Mouse (Mus musculus) embryonic facial prominence, embryonic 15.5 days (tissue): ENCODE measurements around the gene Sfrp2. TPM values are rescaled to one million over a fixed set of nuclear protein-coding genes. Genes with fewer than 3 reads are reported as not detected.

ENCODE experiments used
- ATAC-seq: fragments of 200-750 bp; cut with Nextera tagmentation; 2 replicates; pipeline ENCODE4 v1.8.0; 2017; ENCODE audit warnings: low read depth, moderate TSS enrichment; ENCODE audit not compliant: insufficient number of reproducible peaks, low FRiP score, low TSS enrichment
- H3K27ac ChIP-seq: fragments of 300-500 bp; sonication (generic); replicated peaks from 2 replicates; pipeline ENCODE4 v1.5.1; 2015; ENCODE audit warnings: mild to moderate bottlenecking, inconsistent platforms
- H3K27me3 ChIP-seq: fragments of 300-500 bp; sonication (generic); 2 replicates; pipeline ENCODE4 v1.6.1; 2015; ENCODE audit warnings: inconsistent platforms
- H3K36me3 ChIP-seq: fragments of 300-500 bp; sonication (generic); 2 replicates; pipeline ENCODE4 v1.6.1; 2015; ENCODE audit warnings: mild to moderate bottlenecking, inconsistent platforms
- H3K4me1 ChIP-seq: fragments of 300-500 bp; sonication (generic); 2 replicates; pipeline ENCODE4 v1.6.1; 2015; ENCODE audit warnings: inconsistent platforms
- H3K4me2 ChIP-seq: fragments of 300-500 bp; sonication (generic); replicated peaks from 2 replicates; pipeline ENCODE4 v1.6.1; 2015; ENCODE audit warnings: mild to moderate bottlenecking, inconsistent platforms
- H3K4me3 ChIP-seq: fragments of 300-500 bp; sonication (generic); replicated peaks from 2 replicates; pipeline ENCODE4 v1.5.1; 2015; ENCODE audit warnings: mild to moderate bottlenecking, inconsistent platforms
- H3K9ac ChIP-seq: fragments of 300-500 bp; sonication (generic); 2 replicates; pipeline ENCODE4 v1.6.1; 2015; ENCODE audit warnings: inconsistent platforms
- H3K9me3 ChIP-seq: fragments of 300-500 bp; sonication (generic); replicated peaks from 2 replicates; pipeline ENCODE4 v1.6.1; 2016; ENCODE audit warnings: inconsistent platforms
- WGBS: fragments of 180-500 bp; shearing (Covaris S2); methylation state at CpG from one replicate; pipeline ENCODE4 v1.1.7; 2015; 5-methylcytosine and 5-hydroxymethylcytosine counted together
- polyA plus RNA-seq: library from polyadenylated mRNA; unstranded; fragments of >200 nt; fragmentation: Nextera tagmentation; extraction: Ambion mirVana; gene quantifications from 2 replicates; pipeline ENCODE4 v1.2.1, GENCODE M21; 2015

Sfrp2 gene
- polyA plus RNA-seq, 1 experiment from 2014 or later, result 676 TPM

DNA sequence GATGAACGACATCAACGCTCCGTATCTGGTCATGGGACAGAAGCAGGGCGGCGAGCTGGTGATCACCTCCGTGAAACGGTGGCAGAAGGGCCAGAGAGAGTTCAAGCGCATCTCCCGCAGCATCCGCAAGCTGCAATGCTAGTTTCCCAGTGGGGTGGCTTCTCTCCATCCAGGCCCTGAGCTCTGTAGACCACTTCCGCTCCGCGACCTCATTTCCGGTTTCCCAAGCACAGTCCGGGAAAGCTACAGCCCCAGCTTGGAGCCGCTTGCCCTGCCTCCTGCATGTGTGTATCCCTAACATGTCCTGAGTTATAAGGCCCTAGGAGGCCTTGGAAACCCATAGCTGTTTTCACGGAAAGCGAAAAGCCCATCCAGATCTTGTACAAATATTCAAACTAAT lies 7.2 kb downstream of the Sfrp2 start:
- no peak overlapping the region for H3K9ac ChIP-seq
- H3K27ac ChIP-seq, result no peak overlapping the region
- peaks cover 26% of the 10 kb centered on the region for H3K36me3 ChIP-seq
- H3K9me3 ChIP-seq, result no peaks in the 10 kb centered on the region
- 92% methylated on average over 18 of the region's 18 CpGs for WGBS
- H3K27me3 ChIP-seq, result no peaks in the 10 kb centered on the region
- H3K4me2 ChIP-seq, result no peak overlapping the region
- no peak for ATAC-seq
- no peak overlapping the region for H3K4me3 ChIP-seq
- H3K4me1 ChIP-seq, result peaks cover 31% of the 10 kb centered on the region

DNA sequence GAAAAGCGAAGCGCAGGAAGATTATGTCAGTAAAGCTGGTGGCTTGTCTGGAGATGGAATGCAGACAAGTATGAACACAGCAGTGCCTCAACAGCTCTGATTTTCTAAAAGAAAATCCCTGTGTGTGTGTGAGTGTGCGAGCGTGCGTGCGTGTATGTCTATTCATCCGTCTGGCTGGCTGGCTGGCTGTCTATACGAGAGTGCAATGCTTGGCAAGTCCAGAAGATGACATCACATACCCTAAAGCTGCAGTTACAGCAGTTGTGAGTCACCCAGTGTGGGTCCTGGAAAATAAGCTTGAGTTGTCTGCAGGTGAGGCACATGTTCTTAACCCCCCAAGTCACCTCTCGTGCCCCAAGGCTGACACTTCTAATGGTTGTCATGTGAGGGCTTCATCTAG lies 9.3 kb downstream of the Sfrp2 start:
- Histone ChIP-seq H3K27me3 (no peaks in the 10 kb centered on the region), H3K36me3 (peaks cover 20% of the 10 kb centered on the region), H3K4me3 (no peak overlapping the region), H3K9ac (no peak overlapping the region), H3K4me2 (no peak overlapping the region), H3K27ac (peak overlapping the region; percentile 60; the same call in 1 of the 2 replicates), H3K4me1 (peaks cover 22% of the 10 kb centered on the region; the same call in 1 of the 2 replicates), H3K9me3 (no peaks in the 10 kb centered on the region)
- WGBS, result 64% methylated on average over 9 of the region's 9 CpGs
- ATAC-seq, result peak; percentile 65

DNA sequence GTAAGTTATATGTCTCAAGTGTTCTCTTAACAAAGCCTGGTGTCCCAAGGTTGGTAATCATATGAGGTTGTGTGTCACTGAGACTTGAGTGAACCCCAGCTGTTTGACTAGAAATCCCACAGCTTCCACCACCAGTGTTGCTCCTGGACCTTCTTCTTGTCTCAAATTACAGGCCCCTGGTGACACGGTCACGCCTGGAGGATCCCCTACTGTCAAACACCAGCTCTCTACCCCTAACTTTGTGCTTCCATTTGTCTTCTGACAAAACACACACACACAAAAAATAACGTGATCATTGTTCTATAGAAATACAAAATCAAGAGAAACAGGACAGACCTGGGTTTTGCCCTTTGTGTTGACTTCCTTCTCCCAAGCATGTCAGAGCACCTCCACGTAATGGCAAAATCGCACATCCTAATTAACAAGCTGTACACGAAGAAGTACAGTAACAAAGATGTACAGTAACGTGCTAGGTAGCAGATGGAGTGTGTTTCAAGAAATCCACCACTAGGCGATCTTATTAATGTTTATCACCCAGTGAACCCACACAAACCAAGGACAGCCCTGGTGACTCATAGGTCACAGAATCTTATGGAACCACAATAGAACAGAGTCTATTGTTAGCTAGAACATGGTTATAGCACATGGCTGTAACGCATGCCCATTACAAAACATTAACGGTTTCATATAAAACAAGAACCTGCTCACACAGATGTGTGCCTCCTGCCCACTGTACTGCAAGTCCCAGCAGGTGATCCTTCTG lies 15.5 kb downstream of the Sfrp2 start:
- no peak overlapping the region for H3K4me2 ChIP-seq
- H3K27me3 ChIP-seq, result no peaks in the 10 kb centered on the region
- H3K4me3 ChIP-seq, result no peak overlapping the region
- no peak for ATAC-seq
- H3K27ac ChIP-seq, result no peak overlapping the region
- no peaks in the 10 kb centered on the region for H3K9me3 ChIP-seq
- H3K9ac ChIP-seq, result no peak overlapping the region
- 80% methylated on average over 10 of the region's 10 CpGs for WGBS
- peaks cover 17% of the 10 kb centered on the region for H3K4me1 ChIP-seq
- no peaks in the 10 kb centered on the region for H3K36me3 ChIP-seq

DNA sequence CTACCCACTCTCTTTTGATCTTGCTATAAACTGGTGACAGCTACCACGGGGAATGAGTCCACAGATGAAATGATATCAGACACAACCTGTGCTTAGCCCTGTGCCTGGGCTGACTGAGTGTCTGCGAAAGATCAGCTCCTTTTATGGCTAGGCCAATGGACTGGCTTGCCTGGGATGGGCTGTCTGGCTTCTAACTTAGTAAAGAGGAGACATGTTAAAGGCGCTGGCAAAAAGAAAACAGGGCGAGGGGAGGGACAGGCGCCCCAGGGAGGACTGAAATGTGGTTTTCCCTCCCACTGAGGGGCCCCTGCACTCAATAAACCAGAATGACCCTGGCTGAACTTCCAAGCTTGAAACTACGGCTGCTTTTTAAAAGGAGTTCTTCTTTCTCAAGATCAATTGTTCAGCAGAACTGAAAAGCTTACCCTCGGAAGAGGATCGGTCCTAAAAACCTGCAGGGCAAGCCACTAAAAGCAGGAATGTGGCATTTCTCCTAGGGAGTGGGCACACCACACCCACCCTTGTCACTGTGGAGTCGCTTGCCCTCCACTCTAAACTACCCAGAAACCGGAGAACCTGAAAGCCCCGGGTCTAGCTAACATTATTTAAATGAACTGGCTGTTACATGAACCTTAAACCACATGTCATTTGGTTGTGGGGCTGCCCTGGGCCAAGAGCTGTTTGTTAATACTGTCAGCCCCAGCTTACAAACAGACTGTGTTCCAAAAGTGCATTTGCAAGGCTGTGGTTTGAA lies 17.8 kb downstream of the Sfrp2 start:
- ATAC-seq, result peak; percentile 70
- H3K9ac ChIP-seq, result no peak overlapping the region
- H3K4me2 ChIP-seq, result peak overlapping the region; percentile 33
- H3K27me3 ChIP-seq, result no peaks in the 10 kb centered on the region
- peak overlapping the region; percentile 60 for H3K27ac ChIP-seq
- H3K4me3 ChIP-seq, result 0 out of 2 replicates have a peak overlapping the region, but pooled peaks have one; percentile 4
- no peaks in the 10 kb centered on the region for H3K9me3 ChIP-seq
- no peaks in the 10 kb centered on the region for H3K36me3 ChIP-seq
- peaks cover 28% of the 10 kb centered on the region for H3K4me1 ChIP-seq
- 10% methylated on average over 11 of the region's 11 CpGs for WGBS

DNA sequence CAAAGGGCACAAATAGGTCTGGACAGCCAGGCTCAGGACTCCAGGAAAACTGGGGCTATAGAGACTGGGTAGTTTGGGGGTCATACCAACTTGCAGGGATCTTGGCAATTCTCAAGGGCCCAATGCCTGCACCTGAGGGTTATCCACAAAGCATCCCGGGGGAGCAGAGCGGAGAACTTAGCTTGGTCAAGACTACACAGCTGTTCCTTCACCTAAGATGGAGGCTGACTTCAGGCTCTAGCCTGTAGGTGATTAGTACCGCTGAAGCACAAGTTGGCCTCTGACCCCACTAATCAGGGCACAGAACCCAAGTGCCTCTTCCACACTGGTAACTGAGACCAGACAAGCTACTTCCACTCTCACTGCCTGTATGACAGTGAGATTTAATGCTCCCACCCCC lies 18.6 kb downstream of the Sfrp2 start:
- 51% methylated on average over 3 of the region's 3 CpGs for WGBS
- no peaks in the 10 kb centered on the region for H3K36me3 ChIP-seq
- peaks cover 28% of the 10 kb centered on the region for H3K4me1 ChIP-seq
- H3K27ac ChIP-seq, result peak overlapping the region; percentile 60; the same call in 1 of the 2 replicates
- no peaks in the 10 kb centered on the region for H3K27me3 ChIP-seq
- H3K9me3 ChIP-seq, result no peaks in the 10 kb centered on the region
- 0 out of 2 replicates have a peak overlapping the region, but pooled peaks have one; percentile 33 for H3K4me2 ChIP-seq
- H3K4me3 ChIP-seq, result no peak overlapping the region
- no peak overlapping the region for H3K9ac ChIP-seq
- ATAC-seq, result no peak

DNA sequence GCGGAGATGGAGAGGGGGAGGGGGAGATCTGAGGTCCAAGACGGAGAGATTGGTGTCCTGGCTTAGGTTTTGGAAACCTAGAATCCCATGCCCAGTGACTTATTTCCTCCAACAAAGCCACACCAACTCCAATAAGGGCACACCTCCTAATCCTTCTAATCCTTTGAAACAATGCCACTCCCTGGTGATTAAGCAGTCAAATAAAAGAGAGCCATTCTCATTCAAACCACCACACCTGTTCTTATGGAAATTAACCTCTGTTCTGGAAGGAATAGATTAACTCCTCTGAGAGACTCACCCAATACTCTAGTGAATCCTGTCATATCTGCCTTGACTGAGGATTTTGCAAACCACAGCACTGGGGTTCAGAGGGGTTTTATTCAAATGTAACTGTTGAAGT lies 21.0 kb downstream of the Sfrp2 start:
- H3K36me3 ChIP-seq, result no peaks in the 10 kb centered on the region
- H3K27ac ChIP-seq, result no peak overlapping the region
- no peak overlapping the region for H3K4me2 ChIP-seq
- no peak overlapping the region for H3K9ac ChIP-seq
- ATAC-seq, result no peak
- 86% methylated on average over 2 of the region's 2 CpGs for WGBS
- no peaks in the 10 kb centered on the region for H3K27me3 ChIP-seq
- no peaks in the 10 kb centered on the region for H3K9me3 ChIP-seq
- H3K4me1 ChIP-seq, result peaks cover 28% of the 10 kb centered on the region
- H3K4me3 ChIP-seq, result no peak overlapping the region

DNA sequence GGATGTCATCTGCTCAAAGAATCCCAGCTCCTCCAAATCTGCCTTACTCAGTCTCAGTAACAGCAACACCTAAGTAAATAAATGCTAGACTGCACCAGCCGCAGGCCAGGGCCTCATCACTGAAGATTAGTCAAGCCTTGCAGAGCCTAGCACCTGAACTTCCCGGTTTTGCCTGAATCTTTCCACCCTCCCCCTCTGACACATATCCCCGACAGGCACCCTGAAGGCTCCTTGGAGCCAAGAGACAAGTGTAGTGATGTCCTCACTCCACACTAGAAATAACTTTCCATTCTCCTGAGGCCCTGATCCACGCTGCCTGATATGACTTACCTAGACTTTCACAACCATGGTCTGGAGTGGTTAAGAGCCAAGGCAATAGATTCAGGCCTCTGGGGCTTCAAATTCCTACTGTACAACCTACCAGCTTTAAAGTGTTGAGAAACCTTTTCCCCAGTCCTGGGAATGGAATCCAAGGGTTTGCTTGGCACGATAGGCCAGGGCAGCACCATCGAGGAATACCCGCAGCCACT lies 21.7 kb downstream of the Sfrp2 start:
- H3K9me3 ChIP-seq, result no peaks in the 10 kb centered on the region
- no peak overlapping the region for H3K4me2 ChIP-seq
- H3K36me3 ChIP-seq, result no peaks in the 10 kb centered on the region
- no peak overlapping the region for H3K27ac ChIP-seq
- H3K4me3 ChIP-seq, result no peak overlapping the region
- WGBS, result 78% methylated on average over 7 of the region's 7 CpGs
- peaks cover 28% of the 10 kb centered on the region for H3K4me1 ChIP-seq
- H3K27me3 ChIP-seq, result no peaks in the 10 kb centered on the region
- no peak overlapping the region for H3K9ac ChIP-seq
- no peak for ATAC-seq

DNA sequence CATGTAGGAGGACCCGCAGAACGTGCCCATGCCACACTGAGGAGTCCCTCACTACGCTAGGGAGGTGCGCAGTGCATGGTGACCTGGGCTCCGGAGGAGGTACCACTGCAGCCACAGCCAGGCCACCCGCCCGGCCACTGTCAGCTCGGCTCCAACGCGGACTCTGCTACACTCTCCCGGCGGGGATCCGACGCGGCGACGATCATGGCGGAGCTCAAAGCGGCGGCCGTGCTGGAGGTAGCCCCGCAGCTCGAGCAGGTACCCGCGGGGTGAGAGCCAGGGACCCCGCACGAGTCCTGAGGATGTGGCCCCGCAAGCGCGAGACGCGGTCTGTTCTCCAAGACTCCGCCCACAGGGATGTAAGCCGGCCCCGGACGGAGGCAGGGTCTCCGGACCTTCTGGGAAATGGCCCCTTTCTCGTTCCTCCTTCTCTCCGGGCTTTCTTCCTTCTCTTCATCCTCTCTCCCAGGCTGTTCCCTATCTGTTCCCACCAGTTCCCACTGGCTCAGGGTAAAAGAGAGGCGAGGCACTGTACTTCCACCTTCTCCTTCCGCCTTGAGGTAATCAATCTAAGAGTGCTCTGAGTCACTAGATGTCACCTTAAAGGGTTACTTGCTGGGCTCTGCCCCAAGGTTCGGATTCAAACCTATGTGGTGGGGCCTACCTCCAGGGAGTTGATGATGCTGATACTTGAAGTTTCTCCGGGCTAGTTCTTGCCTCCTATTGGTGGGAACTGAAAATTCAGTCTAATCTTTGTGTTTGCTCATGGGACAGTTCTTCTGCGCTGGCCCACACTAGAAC lies 23.7 kb downstream of the Sfrp2 start:
- Histone ChIP-seq H3K27ac (peak overlapping the region; percentile 31; the same call in 1 of the 2 replicates), H3K4me3 (peak overlapping the region; percentile 64), H3K4me2 (peak overlapping the region; percentile 83), H3K4me1 (peaks cover 12% of the 10 kb centered on the region), H3K27me3 (no peaks in the 10 kb centered on the region), H3K36me3 (no peaks in the 10 kb centered on the region), H3K9ac (peak overlapping the region; percentile 35), H3K9me3 (no peaks in the 10 kb centered on the region)
- 2% methylated on average over 44 of the region's 44 CpGs for WGBS
- peak; percentile 69 for ATAC-seq

DNA sequence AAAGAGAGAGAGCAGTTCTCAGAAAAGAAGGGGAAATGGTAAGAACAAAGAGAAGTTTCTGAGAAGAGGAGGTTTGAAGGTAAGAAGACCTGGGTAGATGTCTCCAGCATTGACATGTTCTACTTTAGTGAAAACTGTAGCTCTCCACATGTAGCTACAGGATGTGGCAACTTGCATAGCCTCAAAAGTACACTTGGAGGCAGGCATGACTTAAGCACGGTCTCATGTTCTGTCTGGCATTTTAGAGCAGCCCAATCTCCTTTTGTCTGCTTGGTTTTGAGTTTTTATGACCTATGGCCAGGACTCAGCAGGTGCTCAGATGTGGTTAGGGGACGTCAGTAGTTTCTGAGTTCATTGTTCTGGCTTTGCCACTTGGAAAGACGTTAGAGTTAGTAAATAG lies 25.3 kb downstream of the Sfrp2 start:
- Histone ChIP-seq H3K9me3 (no peaks in the 10 kb centered on the region), H3K27me3 (no peaks in the 10 kb centered on the region), H3K9ac (no peak overlapping the region), H3K4me1 (peaks cover 11% of the 10 kb centered on the region; the same call in 1 of the 2 replicates), H3K27ac (no peak overlapping the region), H3K4me3 (no peak overlapping the region), H3K36me3 (no peaks in the 10 kb centered on the region), H3K4me2 (no peak overlapping the region)
- ATAC-seq, result no peak
- WGBS, result 71% methylated on average over 3 of the region's 3 CpGs

DNA sequence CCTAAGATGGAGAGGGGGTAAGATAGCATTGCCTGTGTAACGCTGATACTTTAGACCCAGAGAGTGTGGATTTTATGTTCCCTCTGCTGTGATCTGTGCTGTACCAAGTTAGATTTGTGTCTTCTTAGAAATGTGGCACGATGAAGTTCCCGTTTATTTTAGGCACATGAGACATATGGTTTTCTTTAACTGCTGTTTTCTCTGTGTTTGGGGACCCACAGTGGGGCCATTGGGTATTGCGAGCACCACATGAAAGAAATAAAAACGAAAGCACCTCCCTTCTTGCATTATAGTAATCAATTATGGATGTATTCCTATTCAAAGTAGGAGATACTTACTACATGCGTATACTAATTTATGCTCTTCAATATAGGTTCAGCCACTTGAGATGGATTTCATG lies 31.0 kb downstream of the Sfrp2 start:
- Histone ChIP-seq H3K36me3 (no peaks in the 10 kb centered on the region), H3K9me3 (no peaks in the 10 kb centered on the region), H3K4me3 (no peak overlapping the region), H3K27ac (0 out of 2 replicates have a peak overlapping the region, but pooled peaks have one; percentile 14), H3K4me2 (peak overlapping the region; percentile 34; the same call in 1 of the 2 replicates), H3K27me3 (no peaks in the 10 kb centered on the region), H3K9ac (no peak overlapping the region), H3K4me1 (peaks cover 10% of the 10 kb centered on the region; the same call in 1 of the 2 replicates)
- WGBS, result 31% methylated on average over 6 of the region's 6 CpGs
- ATAC-seq, result no peak
